Mouse (Mus musculus): ENCODE data around the gene P3h1. TPM values are rescaled to one million over a fixed set of nuclear protein-coding genes. Genes with fewer than 3 reads are reported as not detected.

The P3h1 gene
- polyA plus RNA-seq, 1 experiment, result not detected

GRCm38 (mm10) chr4:119192757-119193156, 40.0 kb upstream of the P3h1 start:
- H3K4me3 ChIP-seq (ENCODE audit: insufficient read depth, low read depth, low read length), result no peak overlapping the region
- TF ChIP-seq CTCF (IDR thresholded peaks at IDR 0.05; ENCODE audit: insufficient read depth, low read depth, low read length), result no peak
- no peak for TF ChIP-seq POLR2A (IDR thresholded peaks at IDR 0.05; ENCODE audit: insufficient read depth, low read depth, low read length)
- no peak overlapping the region for H3K27ac ChIP-seq (ENCODE audit: insufficient read depth, low read depth, low read length)
- WGBS, result 93% methylated on average over 4 of the region's 4 CpGs
- peaks cover 8% of the 10 kb centered on the region; the same call in 1 of the 2 replicates for H3K4me1 ChIP-seq (ENCODE audit: control insufficient read depth, insufficient read depth, low read length)

- peak within 1 kb of the TSS; percentile 67 for H3K4me3 ChIP-seq (ENCODE audit: insufficient read depth, low read depth, low read length)
- 2% methylated on average over 46 of the region's 47 CpGs for WGBS
- H3K27ac ChIP-seq (ENCODE audit: insufficient read depth, low read depth, low read length), result no peak within 1 kb of the TSS
- TF ChIP-seq CTCF (IDR thresholded peaks at IDR 0.05; ENCODE audit: insufficient read depth, low read depth, low read length), result no peak
- TF ChIP-seq POLR2A (IDR thresholded peaks at IDR 0.05; ENCODE audit: insufficient read depth, low read depth, low read length), result no peak
- peaks cover 8% of the 10 kb centered on the region; the same call in 1 of the 2 replicates for H3K4me1 ChIP-seq (ENCODE audit: control insufficient read depth, insufficient read depth, low read length)
Measured at GRCm38 (mm10) chr4:119194909-119195581, 37.7 kb upstream of the P3h1 start, which contains the start of gene Svbp. Gene Svbp, plus strand, starts transcription at chr4:119195306.

GRCm38 (mm10) chr4:119195582-119196320, 37.0 kb upstream of the P3h1 start:
- H3K4me3 ChIP-seq (ENCODE audit: insufficient read depth, low read depth, low read length), result peak overlapping the region; percentile 67
- WGBS, result 9% methylated on average over 17 of the region's 18 CpGs
- no peak overlapping the region for H3K27ac ChIP-seq (ENCODE audit: insufficient read depth, low read depth, low read length)
- peaks cover 8% of the 10 kb centered on the region; the same call in 1 of the 2 replicates for H3K4me1 ChIP-seq (ENCODE audit: control insufficient read depth, insufficient read depth, low read length)
- no peak for TF ChIP-seq CTCF (IDR thresholded peaks at IDR 0.05; ENCODE audit: insufficient read depth, low read depth, low read length)
- TF ChIP-seq POLR2A (IDR thresholded peaks at IDR 0.05; ENCODE audit: insufficient read depth, low read depth, low read length), result no peak

- no peak for TF ChIP-seq CTCF (IDR thresholded peaks at IDR 0.05; ENCODE audit: insufficient read depth, low read depth, low read length)
- no peak for TF ChIP-seq POLR2A (IDR thresholded peaks at IDR 0.05; ENCODE audit: insufficient read depth, low read depth, low read length)
Measured at GRCm38 (mm10) chr4:119198105-119198504, 34.6 kb upstream of the P3h1 start.

GRCm38 (mm10) chr4:119204672-119205071, 28.0 kb upstream of the P3h1 start:
- Histone ChIP-seq H3K4me3 (ENCODE audit: insufficient read depth, low read depth, low read length) (no peak overlapping the region), H3K27ac (ENCODE audit: insufficient read depth, low read depth, low read length) (no peak overlapping the region), H3K4me1 (ENCODE audit: control insufficient read depth, insufficient read depth, low read length) (no peaks in the 10 kb centered on the region)
- WGBS, result 20% methylated on average over 8 of the region's 8 CpGs
- TF ChIP-seq POLR2A (IDR thresholded peaks at IDR 0.05; ENCODE audit: insufficient read depth, low read depth, low read length) (no peak), CTCF (IDR thresholded peaks at IDR 0.05; ENCODE audit: insufficient read depth, low read depth, low read length) (peak; percentile 32; the same call in 1 of the 2 replicates)

More at GRCm38 (mm10) chr4:119198105-119198504, 34.6 kb upstream of the P3h1 start:
- Histone ChIP-seq H3K27ac (ENCODE audit: insufficient read depth, low read depth, low read length) (no peak overlapping the region), H3K4me1 (ENCODE audit: control insufficient read depth, insufficient read depth, low read length) (peaks cover 8% of the 10 kb centered on the region; the same call in 1 of the 2 replicates), H3K4me3 (ENCODE audit: insufficient read depth, low read depth, low read length) (no peak overlapping the region)
- 88% methylated on average over 6 of the region's 6 CpGs for WGBS

GRCm38 (mm10) chr4:119216667-119217066, 16.0 kb upstream of the P3h1 start:
- H3K27ac ChIP-seq (ENCODE audit: insufficient read depth, low read depth, low read length), result no peak overlapping the region
- 46% methylated on average over 8 of the region's 8 CpGs for WGBS
- TF ChIP-seq POLR2A (IDR thresholded peaks at IDR 0.05; ENCODE audit: insufficient read depth, low read depth, low read length) (no peak), CTCF (IDR thresholded peaks at IDR 0.05; ENCODE audit: insufficient read depth, low read depth, low read length) (no peak)

GRCm38 (mm10) chr4:119218169-119218568, 14.5 kb upstream of the P3h1 start, which contains the start of gene Tmem269:
Gene Tmem269, minus strand, starts transcription at chr4:119218217.
- WGBS, result 31% methylated on average over 11 of the region's 11 CpGs
- Histone ChIP-seq H3K4me3 (ENCODE audit: insufficient read depth, low read depth, low read length) (no peak within 1 kb of the TSS), H3K27ac (ENCODE audit: insufficient read depth, low read depth, low read length) (no peak within 1 kb of the TSS), H3K4me1 (ENCODE audit: control insufficient read depth, insufficient read depth, low read length) (no peaks in the 10 kb centered on the region)
- TF ChIP-seq CTCF (IDR thresholded peaks at IDR 0.05; ENCODE audit: insufficient read depth, low read depth, low read length) (no peak), POLR2A (IDR thresholded peaks at IDR 0.05; ENCODE audit: insufficient read depth, low read depth, low read length) (no peak)

More at GRCm38 (mm10) chr4:119216667-119217066, 16.0 kb upstream of the P3h1 start:
- no peaks in the 10 kb centered on the region for H3K4me1 ChIP-seq (ENCODE audit: control insufficient read depth, insufficient read depth, low read length)
- no peak overlapping the region for H3K4me3 ChIP-seq (ENCODE audit: insufficient read depth, low read depth, low read length)

GRCm38 (mm10) chr4:119223696-119224095, 9.0 kb upstream of the P3h1 start:
- TF ChIP-seq POLR2A (IDR thresholded peaks at IDR 0.05; ENCODE audit: insufficient read depth, low read depth, low read length), result no peak
- no peak for TF ChIP-seq CTCF (IDR thresholded peaks at IDR 0.05; ENCODE audit: insufficient read depth, low read depth, low read length)

DNA sequence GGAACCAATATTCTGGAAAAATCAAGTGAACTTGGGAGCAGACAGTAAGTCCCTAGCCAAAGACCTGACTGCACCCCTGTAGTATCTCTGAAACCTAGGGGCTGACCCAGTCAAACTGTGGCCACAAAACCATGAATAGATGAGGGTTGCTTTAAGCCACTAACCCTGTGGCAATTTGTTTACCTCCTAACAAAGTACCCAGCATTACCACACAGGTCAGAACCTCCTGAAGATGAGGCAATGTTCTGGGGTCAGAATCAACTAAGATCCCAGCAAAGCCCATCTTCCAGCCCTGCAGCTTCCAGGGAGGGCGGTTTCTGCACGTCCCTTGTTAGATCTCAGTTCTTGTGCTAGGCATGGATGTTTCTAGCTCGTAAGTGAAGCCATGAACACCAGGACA, 8.2 kb upstream of the P3h1 start:
- WGBS, result 98% methylated on average over 3 of the region's 3 CpGs
- Histone ChIP-seq H3K27ac (ENCODE audit: insufficient read depth, low read depth, low read length) (no peak overlapping the region), H3K4me1 (ENCODE audit: control insufficient read depth, insufficient read depth, low read length) (no peaks in the 10 kb centered on the region), H3K4me3 (ENCODE audit: insufficient read depth, low read depth, low read length) (no peak overlapping the region)
- TF ChIP-seq CTCF (IDR thresholded peaks at IDR 0.05; ENCODE audit: insufficient read depth, low read depth, low read length) (no peak), POLR2A (IDR thresholded peaks at IDR 0.05; ENCODE audit: insufficient read depth, low read depth, low read length) (no peak)

More at GRCm38 (mm10) chr4:119223696-119224095, 9.0 kb upstream of the P3h1 start:
- 78% methylated on average over 1 of the region's 1 CpGs for WGBS
- Histone ChIP-seq H3K4me1 (ENCODE audit: control insufficient read depth, insufficient read depth, low read length) (no peaks in the 10 kb centered on the region), H3K4me3 (ENCODE audit: insufficient read depth, low read depth, low read length) (no peak overlapping the region), H3K27ac (ENCODE audit: insufficient read depth, low read depth, low read length) (no peak overlapping the region)

Measured in olfactory bulb, adult 2 months (tissue).